Mouse (Mus musculus): ENCODE results near the gene Iqsec2.
"Not testable (repeated sequence)": the region's sequence is repeated elsewhere in the genome, so short reads cannot be mapped to it uniquely, and the experiment has no call there.

The Iqsec2 gene

DNA sequence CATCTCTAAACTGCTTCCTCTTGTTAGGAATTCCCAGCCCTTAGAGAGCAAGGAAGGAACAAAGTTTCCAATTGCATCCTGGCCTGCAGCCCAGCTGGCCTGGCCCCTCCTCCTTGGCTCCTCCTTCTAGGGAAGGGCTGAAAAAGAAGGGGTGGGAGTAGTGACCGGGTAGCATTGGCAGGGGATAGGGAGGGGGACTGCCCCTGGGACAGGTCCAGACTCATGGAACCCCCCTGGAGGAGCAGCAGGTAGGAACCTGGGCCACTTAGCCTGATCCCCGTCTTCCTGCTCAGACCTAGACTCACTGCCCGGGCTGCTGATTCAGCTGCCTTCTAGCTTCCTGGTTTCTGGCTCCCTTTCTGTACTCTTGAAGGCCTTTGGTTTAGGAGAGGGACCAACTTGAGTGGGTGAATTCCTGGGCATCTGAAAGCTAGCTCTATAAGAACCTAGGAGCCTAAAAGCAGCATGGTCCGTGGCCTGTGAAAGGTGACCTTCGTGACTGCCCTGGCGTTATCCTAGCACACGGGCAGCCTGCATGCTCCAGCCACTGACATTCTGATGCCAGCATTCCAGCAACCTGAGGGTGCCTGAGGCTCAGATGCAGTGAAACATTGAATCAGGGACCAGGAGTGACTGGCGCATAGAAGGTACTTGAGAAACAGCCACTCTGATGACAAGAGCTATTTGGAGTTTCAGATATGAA, 34.9 kb downstream of the Iqsec2 start:
- DNase-seq (ENCODE audit: low spot score in 2 of 2): no peak

DNA sequence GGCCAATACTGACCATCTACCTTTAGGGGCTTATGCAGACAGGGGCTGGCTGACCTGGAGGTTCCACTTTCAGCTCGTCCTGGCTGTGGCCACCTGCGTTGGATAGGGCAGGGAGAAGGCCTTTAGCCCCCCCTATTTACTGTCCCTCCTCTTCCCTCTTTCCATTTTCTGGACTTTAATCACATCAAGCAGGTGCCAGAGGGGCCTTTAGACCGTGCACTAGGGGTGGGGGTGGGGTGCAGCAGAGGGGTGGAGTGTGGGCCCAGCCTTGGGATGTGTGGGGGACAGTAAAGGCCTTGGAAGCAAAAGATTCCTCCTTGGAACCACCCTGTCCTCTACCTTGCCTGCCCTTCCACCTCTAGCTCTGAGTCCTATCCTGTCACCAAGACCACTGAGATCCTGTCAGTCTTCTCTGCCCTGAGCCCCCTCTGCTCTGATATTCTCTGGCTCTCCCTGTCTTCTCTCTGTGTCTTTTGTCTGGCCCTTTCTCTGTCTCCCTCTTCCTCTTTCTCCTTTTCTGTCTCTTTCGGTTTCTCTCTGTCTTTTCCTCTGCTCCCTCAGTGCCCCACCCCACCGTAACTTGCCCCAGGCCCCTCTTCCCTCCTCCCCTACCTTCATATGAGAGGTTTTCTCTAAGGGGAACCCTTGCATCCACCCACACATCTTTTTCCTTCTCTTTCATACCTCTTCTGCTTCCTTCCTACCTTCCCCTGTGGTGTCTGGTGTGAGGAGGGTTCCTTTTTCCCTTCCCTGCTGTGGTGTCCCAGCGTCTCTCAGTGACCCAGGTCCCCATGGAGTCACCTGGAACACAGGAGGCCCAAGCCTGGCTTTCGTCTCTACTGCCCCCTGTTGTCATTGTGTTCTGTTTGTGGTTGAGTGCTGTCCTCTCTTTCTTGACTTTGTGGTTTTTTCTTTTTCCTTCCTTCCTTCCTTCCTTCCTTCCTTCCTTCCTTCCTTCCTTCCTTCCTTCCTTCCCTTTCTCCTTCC, 35.9 kb downstream of the Iqsec2 start:
- DNase-seq (ENCODE audit: low spot score in 2 of 2): no peak

- no peak for DNase-seq (ENCODE audit: low spot score in 2 of 2)
Observed at GRCm38 (mm10) chrX:152187151-152187550, 43.1 kb downstream of the Iqsec2 start.

DNA sequence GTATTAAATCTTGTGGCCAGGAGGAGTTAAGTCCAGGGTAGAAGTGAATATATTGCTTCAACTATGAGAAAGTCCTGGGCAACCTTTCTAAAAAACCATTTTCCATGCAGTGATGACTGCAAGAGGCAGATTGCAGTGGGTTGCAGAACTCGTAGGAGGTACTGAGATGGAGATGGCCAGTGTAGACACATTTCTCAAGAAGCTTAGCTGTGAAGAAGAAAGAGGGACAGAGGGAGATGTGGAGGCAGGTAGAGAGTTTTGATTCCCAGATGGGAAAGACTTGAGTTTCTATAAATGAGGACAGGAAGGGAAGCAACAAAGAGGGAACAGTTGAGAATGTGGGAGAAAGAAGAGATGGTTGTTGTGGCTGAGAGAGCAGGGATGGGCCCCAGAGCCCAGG, 47.2 kb downstream of the Iqsec2 start:
- no peak for DNase-seq (ENCODE audit: low spot score in 2 of 2)

GRCm38 (mm10) chrX:152197814-152198648, 54.0 kb downstream of the Iqsec2 start:
- DNase-seq (ENCODE audit: low spot score in 2 of 2): no peak

- DNase-seq (ENCODE audit: low spot score in 2 of 2): no peak
Observed at GRCm38 (mm10) chrX:152201737-152202421, 57.8 kb downstream of the Iqsec2 start.

- no peak for DNase-seq (ENCODE audit: low spot score in 2 of 2)
Observed at GRCm38 (mm10) chrX:152202422-152203103, 58.5 kb downstream of the Iqsec2 start.

DNA sequence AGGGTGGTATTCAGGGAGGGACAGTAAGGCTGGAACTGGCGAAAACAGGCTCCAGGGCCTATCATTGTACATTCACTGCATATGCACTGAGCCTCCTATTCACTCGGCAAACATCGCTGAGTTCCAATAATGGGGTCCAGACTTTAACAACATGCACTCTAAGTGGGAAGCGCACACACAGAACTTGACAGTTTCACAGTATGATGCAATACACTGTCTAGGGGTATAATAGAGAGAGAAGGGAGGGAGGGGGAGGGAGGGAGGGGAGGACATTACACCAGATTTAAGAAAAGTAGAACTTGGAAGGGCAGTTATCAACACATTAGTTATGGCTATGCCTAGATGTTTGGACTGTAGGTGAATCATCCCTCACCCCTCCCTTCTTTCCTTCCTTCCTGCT, 59.2 kb downstream of the Iqsec2 start:
- no peak for DNase-seq (ENCODE audit: low spot score in 2 of 2)

DNA sequence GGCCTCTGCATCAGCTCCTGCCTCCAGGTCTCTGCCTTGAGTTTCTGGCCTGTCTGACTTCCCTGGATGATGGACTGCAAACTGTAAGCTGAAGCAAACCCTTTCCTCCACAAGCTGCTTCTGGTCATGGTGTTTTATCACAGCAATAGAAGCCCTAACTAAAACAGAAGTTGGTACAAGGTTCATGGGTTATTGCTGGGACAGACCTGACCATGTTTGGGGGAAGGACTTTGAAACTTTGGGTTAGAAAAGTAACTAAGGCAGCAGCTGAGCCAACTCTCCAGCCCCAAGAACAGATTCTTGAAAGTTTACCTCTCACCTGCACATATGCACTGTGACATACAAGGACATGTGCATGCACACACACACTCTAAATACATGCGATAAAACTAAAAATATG, 61.4 kb downstream of the Iqsec2 start:
- DNase-seq (ENCODE audit: low spot score in 2 of 2): no peak

DNA sequence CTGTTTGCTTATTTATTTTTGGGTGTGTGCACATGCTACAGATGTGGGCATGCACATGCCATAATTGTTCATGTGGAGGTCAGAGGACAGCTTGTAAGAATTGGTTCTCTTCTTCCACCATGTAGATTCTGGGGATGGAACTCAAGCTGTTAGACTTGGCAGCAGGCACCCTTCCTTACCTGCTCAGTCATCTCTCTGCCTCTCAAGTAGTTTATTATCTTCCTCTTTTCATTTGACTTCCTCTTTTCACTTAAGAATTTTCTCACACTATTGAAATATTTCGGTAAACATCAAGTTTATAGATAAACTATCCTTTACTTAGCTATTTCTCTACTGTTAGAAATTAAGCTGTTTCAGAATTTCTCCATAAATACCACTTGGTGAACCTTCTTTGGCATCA, 70.6 kb downstream of the Iqsec2 start:
- no peak for DNase-seq (ENCODE audit: low spot score in 2 of 2)

DNA sequence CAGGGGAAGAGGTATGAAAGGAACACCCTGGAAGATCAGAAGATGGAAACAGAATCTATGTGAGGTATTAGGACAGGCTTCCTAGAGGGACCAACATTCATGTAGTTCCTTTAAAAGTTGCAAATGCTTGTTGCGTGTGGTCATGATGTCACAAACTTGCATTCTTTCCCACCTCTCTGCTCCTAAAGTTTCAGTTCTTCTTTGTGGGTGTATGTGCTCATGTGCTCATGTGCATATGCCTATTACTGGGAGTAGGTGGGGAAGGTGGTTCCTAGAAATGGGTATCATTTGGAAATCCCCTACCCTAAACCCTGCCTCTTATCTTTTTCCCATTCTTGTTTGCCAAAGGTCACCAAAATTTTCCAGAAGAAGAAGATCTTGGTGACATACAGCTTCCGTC, 74.5 kb downstream of the Iqsec2 start:
- no peak for DNase-seq (ENCODE audit: low spot score in 2 of 2)

- no peak for DNase-seq (ENCODE audit: low spot score in 2 of 2)
Observed at GRCm38 (mm10) chrX:152221721-152222120, 77.7 kb downstream of the Iqsec2 start.

- DNase-seq (ENCODE audit: low spot score in 2 of 2): no peak
Observed at GRCm38 (mm10) chrX:152222226-152222625, 78.2 kb downstream of the Iqsec2 start.

DNA sequence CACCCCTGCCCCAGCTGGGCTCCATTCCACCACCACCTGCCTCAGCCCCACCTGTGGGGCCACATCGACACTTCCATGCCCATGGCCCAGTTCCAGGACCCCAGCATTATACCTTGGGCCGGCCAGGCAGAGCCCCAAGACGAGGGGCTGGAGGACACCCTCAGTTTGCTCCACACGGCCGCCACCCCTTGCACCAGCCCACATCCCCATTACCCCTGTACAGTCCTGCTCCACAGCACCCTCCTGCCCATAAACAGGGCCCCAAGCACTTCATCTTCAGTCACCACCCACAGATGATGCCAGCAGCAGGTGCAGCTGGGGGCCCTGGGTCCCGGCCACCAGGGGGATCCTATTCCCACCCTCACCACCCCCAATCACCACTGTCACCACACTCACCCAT, 79.2 kb downstream of the Iqsec2 start:
- DNase-seq (ENCODE audit: low spot score in 2 of 2): no peak

DNA sequence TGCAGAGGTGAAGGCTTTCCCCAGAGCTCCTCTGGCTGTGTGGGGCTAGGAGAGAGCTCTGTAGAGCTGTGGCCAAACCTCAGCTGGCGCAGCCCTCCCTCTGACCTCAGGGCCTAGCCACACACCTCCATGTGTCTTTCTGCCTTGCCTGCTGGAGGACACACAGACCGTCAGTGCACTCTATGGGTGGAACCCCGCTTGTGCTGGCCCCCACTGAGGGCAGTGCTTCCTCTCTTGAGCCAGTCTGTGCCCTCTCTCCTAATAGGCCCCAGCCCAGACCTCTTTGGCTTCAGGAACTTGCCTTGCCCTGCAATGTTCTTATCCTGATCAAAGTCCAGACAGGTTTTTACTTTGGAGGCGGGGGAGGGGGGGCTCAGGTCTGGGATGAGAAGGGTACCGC, 80.2 kb downstream of the Iqsec2 start:
- no peak for DNase-seq (ENCODE audit: low spot score in 2 of 2)

- DNase-seq (ENCODE audit: low spot score in 2 of 2): peak; percentile 76 to 96
Observed at GRCm38 (mm10) chrX:152232781-152233763, 89.0 kb downstream of the Iqsec2 start, which contains the start of gene Kdm5c. Kdm5c (plus strand) TSS chrX:152233020.

DNA sequence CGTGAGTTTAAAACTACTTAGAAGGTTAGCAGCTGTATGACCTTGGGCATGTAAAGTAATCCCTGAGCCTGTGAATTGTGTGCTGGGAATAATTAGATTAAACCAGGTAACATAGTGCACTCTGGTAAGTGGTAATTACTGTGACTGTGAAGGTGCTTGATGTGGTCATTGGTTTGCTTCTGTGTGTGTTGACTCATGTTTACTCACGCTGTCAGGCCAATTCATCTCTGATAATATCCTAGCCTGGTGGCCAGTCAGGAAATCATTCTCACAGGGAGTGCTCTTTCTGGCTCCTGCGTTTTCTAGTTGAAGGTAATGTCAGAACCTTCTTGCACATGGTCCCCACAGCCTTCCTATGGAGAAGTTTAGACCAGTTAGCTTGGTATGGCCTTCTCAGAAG, 90.1 kb downstream of the Iqsec2 start:
- DNase-seq (ENCODE audit: low spot score in 2 of 2): no peak

- DNase-seq (ENCODE audit: low spot score in 2 of 2): no peak
Observed at GRCm38 (mm10) chrX:152235758-152236157, 91.7 kb downstream of the Iqsec2 start.

DNA sequence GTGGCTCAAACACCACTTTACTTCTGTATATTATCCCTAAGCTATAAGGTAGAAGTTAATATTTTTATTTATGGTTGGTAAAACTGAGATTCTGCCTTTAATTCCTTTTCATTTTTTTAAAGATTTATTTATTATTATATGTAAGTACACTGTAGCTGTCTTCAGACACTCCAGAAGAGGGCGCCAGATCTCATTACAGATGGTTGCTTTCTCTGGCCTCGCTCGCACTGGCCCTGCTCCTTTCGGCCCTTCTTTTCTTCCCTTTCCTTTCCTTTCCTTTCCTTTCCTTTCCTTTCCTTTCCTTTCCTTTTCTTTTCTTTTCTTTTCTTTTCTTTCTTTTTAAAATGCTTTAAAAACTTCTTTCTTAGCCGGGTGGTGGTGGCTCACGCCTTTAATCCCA, 99.1 kb downstream of the Iqsec2 start:
- not testable (repeated sequence) for DNase-seq (ENCODE audit: low spot score in 2 of 2)

All from frontal cortex, postnatal 25 days (tissue).